Mouse (Mus musculus): ENCODE results near the gene Specc1. TPM values are rescaled to one million over a fixed set of nuclear protein-coding genes. Genes with fewer than 3 reads are reported as not detected.
A peak's percentile ranks its signal among the peaks of the same experiment; 100 is the strongest.

Gene Specc1
- polyA plus RNA-seq, 1 experiment = 28.9 TPM

- no peak for DNase-seq (ENCODE audit: low read depth in 1 of 2, low spot score in 2 of 2)
- Histone ChIP-seq H3K27me3 (ENCODE audit: control insufficient read depth, insufficient read depth, low read length) (no peaks in the 10 kb centered on the region), H3K36me3 (ENCODE audit: control insufficient read depth, insufficient read depth, low read length) (no peaks in the 10 kb centered on the region), H3K4me1 (ENCODE audit: control insufficient read depth, insufficient read depth, insufficient read length) (no peaks in the 10 kb centered on the region; the same call in 1 of the 2 replicates), H3K4me3 (ENCODE audit: extremely low read depth, insufficient read depth, insufficient read length) (no peak overlapping the region), H3K27ac (ENCODE audit: insufficient read depth, low read length) (no peak overlapping the region)
- 28% methylated on average over 3 of the region's 3 CpGs for WGBS
- TF ChIP-seq CTCF (IDR thresholded peaks at IDR 0.05; ENCODE audit: extremely low read depth, insufficient read depth, insufficient read length, insufficient replicate concordance) = no peak
- TF ChIP-seq POLR2A (IDR thresholded peaks at IDR 0.05; ENCODE audit: low read depth, low read length) = no peak
Measured at GRCm38 (mm10) chr11:62103380-62103911, 146.9 kb downstream of the Specc1 start.

- Histone ChIP-seq H3K4me3 (ENCODE audit: extremely low read depth, insufficient read depth, insufficient read length) (no peak overlapping the region), H3K27ac (ENCODE audit: insufficient read depth, low read length) (no peak overlapping the region), H3K4me1 (ENCODE audit: control insufficient read depth, insufficient read depth, insufficient read length) (no peaks in the 10 kb centered on the region; the same call in 1 of the 2 replicates), H3K27me3 (ENCODE audit: control insufficient read depth, insufficient read depth, low read length) (no peaks in the 10 kb centered on the region), H3K36me3 (ENCODE audit: control insufficient read depth, insufficient read depth, low read length) (no peaks in the 10 kb centered on the region)
- 85% methylated on average over 1 of the region's 1 CpGs for whole genome bisulfite sequencing
- no peak for TF ChIP-seq CTCF (IDR thresholded peaks at IDR 0.05; ENCODE audit: extremely low read depth, insufficient read depth, insufficient read length, insufficient replicate concordance)
- DNase-seq (ENCODE audit: low read depth in 1 of 2, low spot score in 2 of 2) = no peak
Measured at GRCm38 (mm10) chr11:62106401-62106871, 149.9 kb downstream of the Specc1 start.

GRCm38 (mm10) chr11:62107272-62107836 lies 150.8 kb downstream of the Specc1 start:
- 76% methylated on average over 2 of the region's 2 CpGs for WGBS
- no peak overlapping the region for H3K4me3 ChIP-seq (ENCODE audit: extremely low read depth, insufficient read depth, insufficient read length)
- TF ChIP-seq POLR2A (IDR thresholded peaks at IDR 0.05; ENCODE audit: low read depth, low read length) = no peak
- TF ChIP-seq CTCF (IDR thresholded peaks at IDR 0.05; ENCODE audit: extremely low read depth, insufficient read depth, insufficient read length, insufficient replicate concordance) = no peak
- no peaks in the 10 kb centered on the region for H3K27me3 ChIP-seq (ENCODE audit: control insufficient read depth, insufficient read depth, low read length)
- no peaks in the 10 kb centered on the region for H3K36me3 ChIP-seq (ENCODE audit: control insufficient read depth, insufficient read depth, low read length)
- H3K4me1 ChIP-seq (ENCODE audit: control insufficient read depth, insufficient read depth, insufficient read length) = no peaks in the 10 kb centered on the region; the same call in 1 of the 2 replicates
- no peak for DNase-seq (ENCODE audit: low read depth in 1 of 2, low spot score in 2 of 2)
- no peak overlapping the region for H3K27ac ChIP-seq (ENCODE audit: insufficient read depth, low read length)

GRCm38 (mm10) chr11:62118561-62118960 lies 162.0 kb downstream of the Specc1 start:
- whole genome bisulfite sequencing = 64% methylated on average over 9 of the region's 9 CpGs
- no peak for TF ChIP-seq POLR2A (IDR thresholded peaks at IDR 0.05; ENCODE audit: low read depth, low read length)
- no peak for TF ChIP-seq CTCF (IDR thresholded peaks at IDR 0.05; ENCODE audit: extremely low read depth, insufficient read depth, insufficient read length, insufficient replicate concordance)
- Histone ChIP-seq H3K4me3 (ENCODE audit: extremely low read depth, insufficient read depth, insufficient read length) (no peak overlapping the region), H3K36me3 (ENCODE audit: control insufficient read depth, insufficient read depth, low read length) (no peaks in the 10 kb centered on the region), H3K27me3 (ENCODE audit: control insufficient read depth, insufficient read depth, low read length) (no peaks in the 10 kb centered on the region), H3K27ac (ENCODE audit: insufficient read depth, low read length) (no peak overlapping the region), H3K4me1 (ENCODE audit: control insufficient read depth, insufficient read depth, insufficient read length) (no peaks in the 10 kb centered on the region)
- no peak for DNase-seq (ENCODE audit: low read depth in 1 of 2, low spot score in 2 of 2)

- no peaks in the 10 kb centered on the region for H3K36me3 ChIP-seq (ENCODE audit: control insufficient read depth, insufficient read depth, low read length)
Measured at GRCm38 (mm10) chr11:62119871-62120270, 163.3 kb downstream of the Specc1 start.

GRCm38 (mm10) chr11:62121365-62121764 lies 164.8 kb downstream of the Specc1 start:
- no peaks in the 10 kb centered on the region for H3K4me1 ChIP-seq (ENCODE audit: control insufficient read depth, insufficient read depth, insufficient read length)
- H3K27ac ChIP-seq (ENCODE audit: insufficient read depth, low read length) = no peak overlapping the region
- 89% methylated on average over 5 of the region's 5 CpGs for WGBS
- DNase-seq (ENCODE audit: low read depth in 1 of 2, low spot score in 2 of 2) = no peak
- no peak overlapping the region for H3K4me3 ChIP-seq (ENCODE audit: extremely low read depth, insufficient read depth, insufficient read length)
- no peaks in the 10 kb centered on the region for H3K36me3 ChIP-seq (ENCODE audit: control insufficient read depth, insufficient read depth, low read length)
- H3K27me3 ChIP-seq (ENCODE audit: control insufficient read depth, insufficient read depth, low read length) = no peaks in the 10 kb centered on the region
- no peak for TF ChIP-seq POLR2A (IDR thresholded peaks at IDR 0.05; ENCODE audit: low read depth, low read length)
- no peak for TF ChIP-seq CTCF (IDR thresholded peaks at IDR 0.05; ENCODE audit: extremely low read depth, insufficient read depth, insufficient read length, insufficient replicate concordance)

More at GRCm38 (mm10) chr11:62119871-62120270, 163.3 kb downstream of the Specc1 start:
- no peaks in the 10 kb centered on the region for H3K27me3 ChIP-seq (ENCODE audit: control insufficient read depth, insufficient read depth, low read length)
- TF ChIP-seq POLR2A (IDR thresholded peaks at IDR 0.05; ENCODE audit: low read depth, low read length) (no peak), CTCF (IDR thresholded peaks at IDR 0.05; ENCODE audit: extremely low read depth, insufficient read depth, insufficient read length, insufficient replicate concordance) (no peak)
- H3K27ac ChIP-seq (ENCODE audit: insufficient read depth, low read length) = no peak overlapping the region
- H3K4me3 ChIP-seq (ENCODE audit: extremely low read depth, insufficient read depth, insufficient read length) = no peak overlapping the region
- no peak for DNase-seq (ENCODE audit: low read depth in 1 of 2, low spot score in 2 of 2)
- no peaks in the 10 kb centered on the region for H3K4me1 ChIP-seq (ENCODE audit: control insufficient read depth, insufficient read depth, insufficient read length)
- 65% methylated on average over 3 of the region's 3 CpGs for WGBS

- peak; percentile 30 to 68 for DNase-seq (ENCODE audit: low read depth in 1 of 2, low spot score in 2 of 2)
- Histone ChIP-seq H3K27me3 (ENCODE audit: control insufficient read depth, insufficient read depth, low read length) (no peaks in the 10 kb centered on the region), H3K36me3 (ENCODE audit: control insufficient read depth, insufficient read depth, low read length) (no peaks in the 10 kb centered on the region), H3K4me3 (ENCODE audit: extremely low read depth, insufficient read depth, insufficient read length) (no peak overlapping the region), H3K4me1 (ENCODE audit: control insufficient read depth, insufficient read depth, insufficient read length) (no peaks in the 10 kb centered on the region), H3K27ac (ENCODE audit: insufficient read depth, low read length) (no peak overlapping the region)
- WGBS = 41% methylated on average over 3 of the region's 3 CpGs
- no peak for TF ChIP-seq POLR2A (IDR thresholded peaks at IDR 0.05; ENCODE audit: low read depth, low read length)
- peak; percentile 86; the same call in 1 of the 2 replicates for TF ChIP-seq CTCF (IDR thresholded peaks at IDR 0.05; ENCODE audit: extremely low read depth, insufficient read depth, insufficient read length, insufficient replicate concordance)
Measured at GRCm38 (mm10) chr11:62127692-62128091, 171.1 kb downstream of the Specc1 start.

Measured in spleen, adult 2 months (tissue).